Mouse (Mus musculus): ENCODE data around the gene Lancl1.

DNA sequence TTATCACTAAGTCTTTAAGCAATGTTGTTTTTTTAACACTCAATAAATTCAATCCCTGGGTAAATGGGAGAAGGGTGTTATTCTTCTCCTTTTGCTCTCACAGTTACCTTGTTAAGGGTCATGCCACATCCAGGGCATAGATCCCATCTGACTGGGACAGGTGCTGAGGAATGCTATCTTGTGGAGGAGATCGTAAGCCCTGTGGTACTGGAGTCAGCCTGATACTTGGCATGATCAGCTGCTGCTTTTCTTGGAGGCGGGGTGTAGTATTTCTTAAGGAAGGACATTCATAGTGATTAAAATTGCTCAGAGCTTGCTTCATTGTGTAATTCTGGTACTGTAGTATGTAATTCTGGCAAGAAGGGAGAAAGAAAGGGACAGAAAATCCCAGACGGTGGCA, 81.3 kb downstream of the Lancl1 start:
- TF ChIP-seq CTCF (IDR thresholded peaks at IDR 0.05) (no peak), POLR2A (IDR thresholded peaks at IDR 0.05; ENCODE audit: insufficient read depth, low read depth, low read length) (no peak), EP300 (IDR thresholded peaks at IDR 0.05; ENCODE audit: insufficient read depth, low read depth, low read length) (no peak)

Data from heart, adult 2 months (tissue).